Mouse (Mus musculus) hindbrain, embryonic 16.5 days (tissue): ENCODE data around the gene Lpar6. TPM values are rescaled to one million over a fixed set of nuclear protein-coding genes. Genes with fewer than 3 reads are reported as not detected.

Experiments used
- ATAC-seq: fragments of 200-750 bp; cut with Nextera tagmentation; 2 replicates; pipeline ENCODE4 v1.8.0; 2017; ENCODE audit warnings: moderate TSS enrichment, moderate library complexity
- H3K27ac ChIP-seq: fragments of 300-500 bp; sonication (generic); 2 replicates; pipeline ENCODE4 v1.5.1; 2014; ENCODE audit warnings: low read depth, mild to moderate bottlenecking, control low read depth, low read length, moderate library complexity
- H3K27me3 ChIP-seq: fragments of 300-500 bp; sonication (generic); replicated peaks from 2 replicates; pipeline ENCODE4 v1.6.1; 2014; ENCODE audit warnings: low read length; ENCODE audit not compliant: control insufficient read depth, insufficient read depth
- H3K36me3 ChIP-seq: fragments of 300-500 bp; sonication (generic); 2 replicates; pipeline ENCODE4 v1.6.1; 2014; ENCODE audit warnings: mild to moderate bottlenecking, low read length, moderate library complexity, mixed read lengths; ENCODE audit not compliant: control insufficient read depth, insufficient read depth
- H3K4me1 ChIP-seq: fragments of 300-500 bp; sonication (generic); 2 replicates; pipeline ENCODE4 v1.6.1; 2014; ENCODE audit warnings: low read depth, low read length; ENCODE audit not compliant: control insufficient read depth, insufficient read depth
- H3K4me2 ChIP-seq: fragments of 300-500 bp; sonication (generic); 2 replicates; pipeline ENCODE4 v1.6.1; 2014; ENCODE audit warnings: mild to moderate bottlenecking, low read length, control low read depth, moderate library complexity
- H3K4me3 ChIP-seq: fragments of 300-500 bp; sonication (generic); 2 replicates; pipeline ENCODE4 v1.5.1; 2014; ENCODE audit warnings: mild to moderate bottlenecking, low read length, control low read depth, moderate library complexity
- H3K9ac ChIP-seq: fragments of 300-500 bp; sonication (generic); 2 replicates; pipeline ENCODE4 v1.6.1; 2014; ENCODE audit warnings: low read depth, mild to moderate bottlenecking, control low read depth, low read length, moderate library complexity
- H3K9me3 ChIP-seq: fragments of 300-500 bp; sonication (generic); 2 replicates; pipeline ENCODE4 v1.6.1; 2014; ENCODE audit warnings: mild to moderate bottlenecking, low read length, moderate library complexity; ENCODE audit not compliant: control insufficient read depth
- WGBS: fragments of 180-500 bp; shearing (Covaris S2); extraction: QIAGEN DNeasy Blood & Tissue Kit; methylation state at CpG from one replicate; pipeline ENCODE4 v1.1.7; 2014; 5-methylcytosine and 5-hydroxymethylcytosine counted together
- polyA plus RNA-seq: library from polyadenylated mRNA; unstranded; fragments of >200 nt; fragmentation: Nextera tagmentation; extraction: Ambion mirVana; gene quantifications from 2 replicates; pipeline ENCODE4 v1.2.1, GENCODE M21; 2015

Lpar6 gene
- polyA plus RNA-seq: 3.6 and 3.7 TPM in 2 replicates

DNA sequence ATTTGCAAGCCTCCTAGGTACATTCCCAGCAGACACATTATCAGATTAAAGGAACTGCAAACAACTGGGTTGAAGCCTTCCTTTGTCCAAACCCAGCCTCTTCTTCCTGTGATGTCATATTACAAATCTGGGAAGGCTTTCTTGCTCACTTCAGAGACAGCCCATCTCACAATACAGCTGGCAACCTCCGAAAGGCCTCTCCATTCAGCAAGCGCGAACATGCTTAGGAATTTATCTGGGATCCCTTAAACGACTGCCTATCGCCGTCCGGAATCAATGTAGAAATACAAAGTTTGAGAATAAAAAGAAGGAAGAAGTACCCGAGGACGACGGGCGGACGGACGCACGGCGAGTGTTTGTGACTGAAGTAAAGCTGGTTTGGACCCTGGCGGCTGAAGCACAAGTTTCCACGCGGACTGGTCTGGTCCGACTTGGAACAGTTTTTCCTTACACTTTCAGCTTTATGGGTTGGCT is at the start of gene Lpar6:
Gene Lpar6 (plus strand): TSS at position 48 of the 474 bp plus-strand sequence.
- Histone ChIP-seq H3K4me3 (peak within 1 kb of the TSS; percentile 47), H3K36me3 (no peaks in the 10 kb centered on the region), H3K9me3 (no peaks in the 10 kb centered on the region), H3K4me1 (peaks cover 3% of the 10 kb centered on the region), H3K27me3 (no peaks in the 10 kb centered on the region), H3K9ac (peak within 1 kb of the TSS; percentile 58), H3K27ac (peak within 1 kb of the TSS; percentile 81), H3K4me2 (peak within 1 kb of the TSS; percentile 62)
- ATAC-seq: peak; percentile 89
- WGBS: 2% methylated on average over 19 of the region's 19 CpGs

DNA sequence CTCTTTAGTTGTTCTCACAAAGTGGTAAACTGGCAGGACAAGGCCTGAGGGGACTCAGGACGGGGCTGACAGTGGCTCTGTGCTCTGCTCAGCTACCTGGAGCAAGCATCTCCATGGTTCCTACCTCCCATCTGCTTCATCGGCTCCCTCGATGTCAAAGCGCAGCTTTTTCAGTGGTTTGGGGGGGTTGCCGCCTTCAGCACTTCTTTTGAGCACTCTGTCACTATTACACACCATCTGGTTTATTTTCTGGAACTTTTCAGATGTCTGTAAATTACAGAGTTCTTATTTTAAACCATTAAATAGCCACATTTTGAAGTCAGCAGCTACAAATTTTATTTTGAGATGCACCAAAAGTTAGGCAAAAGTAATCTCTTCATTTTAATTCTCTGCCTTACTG is 38.6 kb upstream of the Lpar6 start:
- no peak for ATAC-seq
- Histone ChIP-seq H3K36me3 (peaks cover 11% of the 10 kb centered on the region), H3K4me1 (no peaks in the 10 kb centered on the region), H3K27ac (no peak overlapping the region), H3K4me3 (no peak overlapping the region), H3K9ac (no peak overlapping the region), H3K4me2 (no peak overlapping the region), H3K27me3 (no peaks in the 10 kb centered on the region), H3K9me3 (peaks cover 3% of the 10 kb centered on the region; the same call in 1 of the 2 replicates)
- WGBS: 56% methylated on average over 5 of the region's 5 CpGs

DNA sequence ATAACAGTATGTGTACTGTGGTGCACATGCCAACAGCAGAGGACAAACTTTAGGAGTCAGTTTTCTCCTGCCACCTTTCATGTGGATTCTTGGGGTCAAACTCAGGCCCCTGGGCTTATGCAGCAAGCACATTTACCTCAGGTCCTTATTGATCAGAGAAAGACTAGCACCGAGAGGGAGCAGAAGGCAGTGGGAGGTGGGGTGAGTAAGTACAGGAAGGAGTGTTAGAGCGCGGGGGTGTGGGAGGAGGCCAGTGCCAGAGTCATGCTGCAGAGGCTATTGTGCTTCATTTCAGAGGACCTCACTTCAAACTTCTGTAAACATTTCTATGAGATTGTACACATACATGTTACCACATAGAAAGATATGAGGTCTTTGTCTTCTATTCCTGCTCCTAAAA is 36.2 kb upstream of the Lpar6 start:
- Histone ChIP-seq H3K36me3 (peaks cover 5% of the 10 kb centered on the region; the same call in 1 of the 2 replicates), H3K4me1 (no peaks in the 10 kb centered on the region), H3K4me3 (no peak overlapping the region), H3K4me2 (no peak overlapping the region), H3K9me3 (no peaks in the 10 kb centered on the region), H3K27ac (no peak overlapping the region), H3K9ac (no peak overlapping the region), H3K27me3 (no peaks in the 10 kb centered on the region)
- ATAC-seq: no peak
- WGBS: 73% methylated on average over 3 of the region's 3 CpGs

DNA sequence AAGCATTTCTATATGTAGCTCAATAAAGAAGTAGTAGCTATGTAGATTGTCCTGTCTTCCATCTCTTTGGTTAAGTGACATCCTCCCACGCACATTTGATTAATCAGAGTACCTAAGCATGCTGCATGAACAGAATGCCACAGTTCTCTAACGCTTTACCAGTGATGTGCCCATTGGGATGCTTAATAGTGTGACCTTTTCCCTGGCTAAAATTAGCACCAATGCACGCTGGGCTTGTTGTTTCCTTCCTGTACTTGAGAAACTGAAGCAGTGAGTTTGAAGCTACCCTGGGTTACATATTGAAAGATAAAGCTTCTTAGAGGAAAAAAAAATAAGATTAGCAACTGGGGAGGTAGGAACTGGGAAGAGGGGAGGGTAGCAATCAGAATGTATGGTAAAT is 33.7 kb upstream of the Lpar6 start:
- no peak overlapping the region for H3K9ac ChIP-seq
- no peaks in the 10 kb centered on the region for H3K4me1 ChIP-seq
- H3K36me3 ChIP-seq: no peaks in the 10 kb centered on the region
- H3K4me2 ChIP-seq: no peak overlapping the region
- no peak for ATAC-seq
- WGBS: 65% methylated on average over 3 of the region's 3 CpGs
- H3K4me3 ChIP-seq: no peak overlapping the region
- no peaks in the 10 kb centered on the region for H3K9me3 ChIP-seq
- H3K27ac ChIP-seq: no peak overlapping the region
- H3K27me3 ChIP-seq: no peaks in the 10 kb centered on the region

DNA sequence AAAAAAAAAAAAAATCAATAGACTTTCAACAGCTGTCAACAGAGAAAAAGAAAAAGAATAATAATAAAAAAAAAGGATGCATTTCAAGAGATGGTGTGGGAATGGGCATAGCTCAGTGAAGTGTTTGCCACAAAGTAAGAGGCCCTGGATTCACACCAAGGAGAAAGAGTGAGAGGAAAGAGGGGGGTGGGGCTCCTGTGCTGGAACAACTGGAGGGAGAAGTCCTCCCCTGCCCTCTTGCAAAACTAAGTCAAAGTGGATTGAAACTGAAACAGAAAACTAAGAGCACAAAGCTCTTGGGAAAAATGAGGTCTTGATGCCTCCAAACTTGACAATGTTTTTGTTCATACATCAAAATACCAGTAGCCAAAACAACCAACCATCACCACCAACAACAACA is 28.4 kb upstream of the Lpar6 start:
- ATAC-seq: no peak
- no peaks in the 10 kb centered on the region for H3K27me3 ChIP-seq
- H3K4me3 ChIP-seq: no peak overlapping the region
- H3K27ac ChIP-seq: no peak overlapping the region
- H3K36me3 ChIP-seq: peaks cover 3% of the 10 kb centered on the region; the same call in 1 of the 2 replicates
- H3K4me1 ChIP-seq: no peaks in the 10 kb centered on the region
- no peak overlapping the region for H3K9ac ChIP-seq
- no peaks in the 10 kb centered on the region for H3K9me3 ChIP-seq
- H3K4me2 ChIP-seq: no peak overlapping the region

DNA sequence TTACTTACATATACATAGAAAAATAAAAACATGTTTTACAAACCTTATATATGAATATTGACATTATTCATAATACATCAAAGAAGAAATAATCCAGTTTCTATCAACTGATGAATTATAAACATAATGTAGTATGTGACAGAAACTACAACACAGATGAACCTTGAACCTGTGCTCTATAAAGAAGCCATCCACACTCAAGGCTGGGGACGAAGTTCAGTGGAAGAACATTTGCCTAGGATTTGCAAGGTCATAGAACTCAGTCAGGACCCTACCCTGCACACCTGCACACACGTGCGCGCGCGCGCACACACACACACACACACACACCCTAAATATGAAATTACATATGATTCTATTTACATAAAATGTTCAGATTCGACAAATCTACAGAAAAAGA is 27.5 kb upstream of the Lpar6 start:
- no peaks in the 10 kb centered on the region for H3K4me1 ChIP-seq
- no peaks in the 10 kb centered on the region for H3K27me3 ChIP-seq
- no peak overlapping the region for H3K27ac ChIP-seq
- H3K4me2 ChIP-seq: no peak overlapping the region
- H3K36me3 ChIP-seq: peaks cover 3% of the 10 kb centered on the region
- H3K4me3 ChIP-seq: no peak overlapping the region
- whole genome bisulfite sequencing: 95% methylated on average over 8 of the region's 8 CpGs
- no peak overlapping the region for H3K9ac ChIP-seq
- H3K9me3 ChIP-seq: no peaks in the 10 kb centered on the region
- no peak for ATAC-seq

DNA sequence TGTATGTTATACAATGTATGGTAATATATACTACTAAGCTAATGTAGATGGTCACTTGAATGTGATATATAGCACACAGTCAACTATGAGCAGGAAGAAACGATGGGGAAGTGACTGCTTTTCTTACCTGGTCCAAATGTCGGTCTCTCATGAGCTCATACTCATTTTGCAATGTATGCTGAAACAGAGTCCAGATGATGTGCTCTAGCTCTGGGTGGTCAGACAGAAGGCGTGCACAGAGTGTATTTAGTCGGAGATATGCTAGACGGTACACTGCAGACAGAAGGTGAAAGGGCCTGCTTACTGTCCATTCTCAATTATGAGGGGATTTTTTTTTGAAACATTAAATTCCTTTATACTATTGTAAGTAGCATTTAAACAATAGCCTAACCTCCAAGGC is 26.2 kb upstream of the Lpar6 start:
- ATAC-seq: no peak
- WGBS: 98% methylated on average over 5 of the region's 5 CpGs

DNA sequence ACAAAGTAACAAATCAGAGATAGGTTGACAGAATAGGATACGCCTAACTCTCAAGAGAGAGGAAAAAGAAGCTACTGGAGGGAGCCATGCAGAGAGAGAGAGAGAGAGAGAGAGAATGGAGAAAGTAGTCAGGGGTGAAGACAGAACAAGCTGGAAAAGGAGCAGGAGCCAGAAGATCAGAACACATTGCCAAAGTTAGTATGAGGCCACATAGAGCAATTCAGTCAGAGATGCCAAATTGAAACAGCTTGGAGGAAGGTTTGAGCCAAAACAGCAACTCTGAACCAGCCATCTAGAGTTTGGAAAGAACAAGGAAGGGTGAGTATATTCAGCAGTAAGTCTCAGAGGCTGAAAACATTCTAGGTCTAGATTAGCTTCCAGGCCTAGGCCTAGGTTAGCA is 20.6 kb upstream of the Lpar6 start:
- no peak for ATAC-seq
- H3K36me3 ChIP-seq: peaks cover 7% of the 10 kb centered on the region
- WGBS: 95% methylated on average over 1 of the region's 1 CpGs

More for the DNA sequence above, 26.2 kb upstream of the Lpar6 start:
- H3K4me1 ChIP-seq: no peaks in the 10 kb centered on the region
- peaks cover 10% of the 10 kb centered on the region for H3K36me3 ChIP-seq
- H3K9ac ChIP-seq: no peak overlapping the region
- no peak overlapping the region for H3K27ac ChIP-seq
- H3K27me3 ChIP-seq: no peaks in the 10 kb centered on the region
- H3K4me3 ChIP-seq: no peak overlapping the region
- no peak overlapping the region for H3K4me2 ChIP-seq
- H3K9me3 ChIP-seq: no peaks in the 10 kb centered on the region

DNA sequence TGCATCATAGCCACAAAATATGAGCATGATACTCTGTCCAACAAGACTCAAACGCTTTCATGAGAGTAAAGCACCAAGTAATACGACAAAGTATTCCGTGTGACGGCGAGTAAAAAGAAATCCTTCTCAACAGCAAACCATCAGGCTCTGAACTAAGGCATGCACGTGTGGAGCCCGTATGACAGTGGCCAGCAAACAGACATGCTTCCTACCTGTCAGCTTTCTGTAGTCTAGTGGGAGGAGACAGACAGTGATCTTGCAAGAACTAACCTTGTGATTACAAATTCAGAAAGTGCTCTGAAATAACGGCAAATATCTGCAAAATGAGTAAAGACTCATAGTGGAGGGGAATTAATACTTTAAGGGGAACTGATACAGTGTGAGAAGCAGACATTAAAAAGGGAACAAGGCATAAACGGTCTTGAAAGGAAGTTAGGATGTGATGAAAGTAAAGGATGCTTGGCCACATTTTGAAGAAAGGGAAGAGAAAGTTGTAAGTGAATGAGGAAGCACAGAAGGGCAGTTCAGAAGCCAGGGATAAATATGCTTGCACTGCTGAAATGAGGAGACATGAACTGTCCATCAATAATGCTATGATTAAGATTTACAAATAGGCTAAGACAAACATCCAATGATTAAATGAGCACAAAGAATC is 15.3 kb upstream of the Lpar6 start:
- no peak overlapping the region for H3K4me2 ChIP-seq
- ATAC-seq: no peak
- no peaks in the 10 kb centered on the region for H3K9me3 ChIP-seq
- H3K4me3 ChIP-seq: no peak overlapping the region
- H3K36me3 ChIP-seq: no peaks in the 10 kb centered on the region
- H3K27ac ChIP-seq: no peak overlapping the region
- H3K4me1 ChIP-seq: no peaks in the 10 kb centered on the region
- H3K27me3 ChIP-seq: no peaks in the 10 kb centered on the region
- no peak overlapping the region for H3K9ac ChIP-seq
- WGBS: 92% methylated on average over 9 of the region's 9 CpGs

More for the DNA sequence above, 20.6 kb upstream of the Lpar6 start:
- no peak overlapping the region for H3K27ac ChIP-seq
- no peak overlapping the region for H3K4me3 ChIP-seq
- H3K9ac ChIP-seq: no peak overlapping the region
- H3K9me3 ChIP-seq: no peaks in the 10 kb centered on the region
- no peaks in the 10 kb centered on the region for H3K4me1 ChIP-seq
- H3K27me3 ChIP-seq: no peaks in the 10 kb centered on the region
- no peak overlapping the region for H3K4me2 ChIP-seq
